Mouse (Mus musculus) heart, embryonic 10.5 days (tissue): ENCODE data around the gene Borcs5. TPM values are rescaled to one million over a fixed set of nuclear protein-coding genes. Genes with fewer than 3 reads are reported as not detected.
"Not testable (repeated sequence)": the region's sequence is repeated elsewhere in the genome, so short reads cannot be mapped to it uniquely, and the experiment has no call there.

Experiments
- DNase-seq: peaks from one replicate; pipeline ENCODE4 v3.0.0-alpha.2; 2017; ENCODE audit warnings: low spot score
- H3K27ac ChIP-seq: fragments of 300-500 bp; sonication (generic); 2 replicates; pipeline ENCODE4 v1.5.1; 2016; ENCODE audit warnings: mild to moderate bottlenecking
- H3K27me3 ChIP-seq: fragments of 300-500 bp; sonication (generic); 2 replicates; pipeline ENCODE4 v1.6.1; 2016; ENCODE audit warnings: mild to moderate bottlenecking; ENCODE audit not compliant: poor library complexity, insufficient read depth, severe bottlenecking
- H3K36me3 ChIP-seq: fragments of 300-500 bp; sonication (generic); 2 replicates; pipeline ENCODE4 v1.6.1; 2016; ENCODE audit warnings: mild to moderate bottlenecking, moderate library complexity
- H3K4me1 ChIP-seq: fragments of 300-500 bp; sonication (generic); 2 replicates; pipeline ENCODE4 v1.6.1; 2016; ENCODE audit warnings: mild to moderate bottlenecking
- H3K4me3 ChIP-seq: fragments of 300-500 bp; sonication (generic); 2 replicates; pipeline ENCODE4 v1.5.1; 2016; ENCODE audit warnings: mild to moderate bottlenecking, moderate library complexity
- H3K9me3 ChIP-seq: fragments of 300-500 bp; sonication (generic); 2 replicates; pipeline ENCODE4 v1.6.1; 2016; ENCODE audit warnings: mild to moderate bottlenecking, moderate library complexity
- WGBS: fragments of 180-500 bp; shearing (Covaris S2); methylation state at CpG from one replicate; pipeline ENCODE4 v1.1.7; 2016; 5-methylcytosine and 5-hydroxymethylcytosine counted together
- polyA plus RNA-seq: library from polyadenylated mRNA; unstranded; fragments of >200 nt; fragmentation: Nextera tagmentation; extraction: Ambion mirVana; gene quantifications from 2 replicates; pipeline ENCODE4 v1.2.1, GENCODE M21; 2016

Borcs5 gene
- polyA plus RNA-seq, 1 experiment from 2014 or later = 16.2 TPM

- H3K4me1 ChIP-seq = peaks cover 15% of the 10 kb centered on the region; the same call in 1 of the 2 replicates
- 67% methylated on average over 5 of the region's 5 CpGs for WGBS
Measured at GRCm38 (mm10) chr6:134664573-134664972, 25.3 kb downstream of the Borcs5 start.

GRCm38 (mm10) chr6:134665817-134666216, 26.5 kb downstream of the Borcs5 start:
- no peaks in the 10 kb centered on the region for H3K36me3 ChIP-seq
- WGBS = 63% methylated on average over 9 of the region's 9 CpGs
- no peaks in the 10 kb centered on the region for H3K27me3 ChIP-seq
- DNase-seq = no peak
- no peak overlapping the region for H3K4me3 ChIP-seq
- no peak overlapping the region for H3K27ac ChIP-seq
- no peaks in the 10 kb centered on the region for H3K9me3 ChIP-seq
- peaks cover 14% of the 10 kb centered on the region; the same call in 1 of the 2 replicates for H3K4me1 ChIP-seq

More at GRCm38 (mm10) chr6:134664573-134664972, 25.3 kb downstream of the Borcs5 start:
- Histone ChIP-seq H3K27ac (no peak overlapping the region), H3K4me3 (no peak overlapping the region), H3K9me3 (no peaks in the 10 kb centered on the region), H3K27me3 (no peaks in the 10 kb centered on the region), H3K36me3 (no peaks in the 10 kb centered on the region)
- no peak for DNase-seq

DNA sequence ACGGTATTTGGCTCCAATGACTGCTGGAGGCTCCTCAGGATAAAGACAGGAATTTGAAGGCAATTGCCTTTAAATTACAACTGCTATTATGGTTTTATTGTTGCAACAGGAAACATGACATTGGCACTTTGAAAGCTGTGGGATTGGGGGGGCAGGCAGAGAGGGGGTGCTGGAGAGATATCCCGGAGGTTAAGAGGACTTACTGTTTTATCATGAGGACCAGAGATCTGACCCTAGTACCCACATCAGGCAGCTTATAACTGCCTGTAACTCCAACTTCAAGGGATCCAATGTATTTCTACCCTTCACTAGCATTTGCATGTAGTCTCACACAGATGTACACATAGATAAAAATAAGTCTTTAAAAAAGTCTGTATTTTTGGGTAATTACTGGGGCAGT, 29.2 kb downstream of the Borcs5 start:
- no peak overlapping the region for H3K4me3 ChIP-seq
- H3K27me3 ChIP-seq = no peaks in the 10 kb centered on the region
- no peaks in the 10 kb centered on the region for H3K36me3 ChIP-seq
- DNase-seq = no peak
- no peaks in the 10 kb centered on the region for H3K9me3 ChIP-seq
- WGBS = 89% methylated on average over 2 of the region's 2 CpGs
- peaks cover 25% of the 10 kb centered on the region; the same call in 1 of the 2 replicates for H3K4me1 ChIP-seq
- H3K27ac ChIP-seq = no peak overlapping the region

DNA sequence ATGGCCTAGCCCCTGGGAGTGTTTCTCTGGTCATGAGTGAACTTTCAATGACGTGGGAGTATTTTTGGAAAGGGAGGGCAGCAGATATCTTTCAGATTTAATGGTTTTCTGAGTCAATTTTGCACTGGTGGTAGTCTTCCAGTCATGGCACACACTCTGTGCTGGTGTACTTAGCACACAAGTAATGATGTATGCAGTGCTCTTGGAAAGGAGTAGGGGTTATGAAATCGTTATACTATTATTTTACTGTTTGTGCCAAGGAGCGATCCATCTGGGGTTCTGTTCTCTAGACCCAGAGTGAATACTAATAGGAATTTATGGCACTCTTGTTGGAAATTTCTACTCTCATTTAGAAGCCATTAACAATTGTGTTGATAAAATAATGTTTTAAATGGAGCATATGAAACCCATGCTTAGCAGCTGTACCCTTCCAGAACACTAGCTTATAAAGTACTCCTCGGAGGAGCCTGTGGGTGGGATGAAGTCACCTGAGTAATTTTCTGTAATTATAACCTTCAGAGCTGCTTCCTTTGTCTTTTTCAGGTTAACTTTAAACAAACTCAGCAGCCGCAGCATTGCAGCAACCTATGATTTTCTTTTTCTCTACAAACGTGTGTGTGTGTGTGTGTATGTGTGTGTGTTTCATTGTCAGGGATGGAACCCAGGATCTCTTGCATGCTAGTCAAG, 30.0 kb downstream of the Borcs5 start:
- peaks cover 25% of the 10 kb centered on the region; the same call in 1 of the 2 replicates for H3K4me1 ChIP-seq
- WGBS = 80% methylated on average over 6 of the region's 6 CpGs
- DNase-seq = no peak

GRCm38 (mm10) chr6:134670881-134671411, 31.6 kb downstream of the Borcs5 start:
- Histone ChIP-seq H3K4me1 (peaks cover 25% of the 10 kb centered on the region; the same call in 1 of the 2 replicates), H3K4me3 (0 out of 2 replicates have a peak overlapping the region, but pooled peaks have one; percentile 18), H3K36me3 (no peaks in the 10 kb centered on the region), H3K27me3 (no peaks in the 10 kb centered on the region), H3K9me3 (no peaks in the 10 kb centered on the region), H3K27ac (peak overlapping the region; percentile 73; the same call in 1 of the 2 replicates)
- no peak for DNase-seq
- WGBS = 28% methylated on average over 4 of the region's 4 CpGs

More for the DNA sequence above, 30.0 kb downstream of the Borcs5 start:
- H3K36me3 ChIP-seq = no peaks in the 10 kb centered on the region
- H3K4me3 ChIP-seq = no peak overlapping the region
- no peak overlapping the region for H3K27ac ChIP-seq
- H3K9me3 ChIP-seq = no peaks in the 10 kb centered on the region
- no peaks in the 10 kb centered on the region for H3K27me3 ChIP-seq

DNA sequence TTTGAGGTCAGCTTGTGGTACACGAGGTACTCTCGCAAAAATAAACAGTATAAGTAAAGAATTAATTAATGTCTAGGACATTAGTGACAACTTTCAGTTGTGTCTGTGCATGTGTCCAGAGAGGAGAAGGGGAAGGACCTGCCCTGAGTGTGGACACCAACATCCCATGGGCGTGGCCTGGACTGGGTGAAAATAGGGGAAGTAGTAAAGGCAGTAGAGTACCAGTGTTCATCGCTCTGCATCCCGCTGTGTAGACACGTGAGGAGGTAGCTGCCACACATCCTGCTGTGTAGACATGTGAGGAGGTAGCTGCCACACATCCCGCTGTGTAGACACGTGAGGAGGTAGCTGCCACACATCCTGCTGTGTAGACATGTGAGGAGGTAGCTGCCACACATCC, 34.4 kb downstream of the Borcs5 start:
- H3K4me3 ChIP-seq, H3K36me3 ChIP-seq, H3K27me3 ChIP-seq, H3K27ac ChIP-seq, H3K9me3 ChIP-seq, DNase-seq: not testable (repeated sequence)
- peaks cover 21% of the 10 kb centered on the region; the same call in 1 of the 2 replicates for H3K4me1 ChIP-seq
- 84% methylated on average over 8 of the region's 8 CpGs for whole genome bisulfite sequencing

DNA sequence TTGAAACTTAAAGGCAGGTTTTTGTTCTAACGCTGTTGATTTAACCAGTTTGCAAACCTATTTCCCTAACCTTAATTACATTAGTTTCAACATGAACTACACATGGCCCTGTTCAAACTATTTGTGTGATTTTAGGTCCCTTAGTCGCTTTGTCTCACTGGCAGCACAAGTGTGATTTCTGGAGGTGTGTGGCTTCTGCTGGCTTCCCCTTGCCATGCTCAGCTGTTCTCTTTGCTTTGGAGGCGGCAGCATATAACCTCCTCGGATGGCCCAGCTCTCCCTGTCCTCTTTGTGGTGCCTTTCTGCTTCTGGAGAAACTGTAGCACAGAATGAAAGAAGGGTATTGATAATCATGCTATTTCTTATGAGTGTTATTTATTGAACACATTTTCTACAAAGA, 38.2 kb downstream of the Borcs5 start:
- 76% methylated on average over 4 of the region's 4 CpGs for WGBS
- H3K4me3 ChIP-seq = no peak overlapping the region
- no peak for DNase-seq
- H3K36me3 ChIP-seq = no peaks in the 10 kb centered on the region
- H3K27me3 ChIP-seq = no peaks in the 10 kb centered on the region
- no peaks in the 10 kb centered on the region for H3K9me3 ChIP-seq
- H3K4me1 ChIP-seq = 0 out of 2 replicates have a peak, but pooled peaks cover under 1% of the 10 kb centered on the region
- no peak overlapping the region for H3K27ac ChIP-seq

- H3K9me3 ChIP-seq = no peaks in the 10 kb centered on the region
- H3K27ac ChIP-seq = no peak overlapping the region
- WGBS = 74% methylated on average over 3 of the region's 3 CpGs
- H3K4me1 ChIP-seq = no peaks in the 10 kb centered on the region
- H3K27me3 ChIP-seq = no peaks in the 10 kb centered on the region
- no peak for DNase-seq
- H3K36me3 ChIP-seq = no peaks in the 10 kb centered on the region
- no peak overlapping the region for H3K4me3 ChIP-seq
Measured at GRCm38 (mm10) chr6:134678037-134678436, 38.7 kb downstream of the Borcs5 start.

DNA sequence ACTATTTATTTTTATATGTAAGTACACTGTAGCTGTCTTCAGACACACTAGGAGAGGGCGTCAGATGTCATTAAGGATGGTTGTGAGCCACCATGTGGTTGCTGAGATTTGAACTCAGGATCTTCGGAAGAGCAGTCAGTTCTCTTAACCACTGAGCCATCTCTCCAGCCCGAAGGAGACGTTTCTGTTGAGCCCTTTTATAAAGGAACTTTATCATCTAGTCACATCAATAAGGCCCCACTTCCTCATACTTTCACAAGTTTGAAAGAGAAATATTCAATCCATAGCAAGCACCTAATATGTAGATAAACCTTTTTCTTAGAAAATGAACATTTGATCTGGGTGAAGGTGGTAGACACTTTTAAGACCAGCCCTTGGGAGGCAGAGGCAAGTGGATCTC, 40.0 kb downstream of the Borcs5 start:
- H3K4me1 ChIP-seq, H3K27me3 ChIP-seq, H3K9me3 ChIP-seq, H3K27ac ChIP-seq, H3K36me3 ChIP-seq, DNase-seq, H3K4me3 ChIP-seq: not testable (repeated sequence)
- WGBS = 80% methylated on average over 4 of the region's 4 CpGs

DNA sequence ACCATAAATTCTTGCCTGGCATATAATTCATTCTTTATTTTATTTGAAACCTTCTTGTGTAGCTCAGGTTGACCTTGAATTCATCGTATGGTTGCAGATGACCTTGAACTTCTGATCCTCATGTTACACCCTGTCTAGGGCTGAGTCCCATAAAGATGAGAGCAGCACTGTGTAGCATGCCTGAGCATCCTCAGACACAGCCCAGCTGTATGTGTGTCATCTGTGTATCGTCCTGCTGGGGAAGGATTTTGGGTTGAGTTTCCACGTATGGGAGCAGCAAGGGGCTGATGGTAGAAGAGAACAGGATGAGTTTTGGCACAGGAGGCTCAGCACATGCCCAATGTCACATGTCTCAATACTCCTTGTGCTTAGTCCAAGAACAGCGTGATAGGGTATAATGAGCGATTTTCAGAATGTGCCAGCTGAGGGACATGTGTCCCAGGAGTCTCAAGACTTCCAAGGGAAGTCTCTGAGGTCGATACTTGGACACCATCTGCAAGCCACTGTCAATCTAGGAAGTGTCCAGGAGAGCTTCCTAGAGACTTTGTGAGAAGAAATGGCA, 45.1 kb downstream of the Borcs5 start:
- no peak for DNase-seq
- Histone ChIP-seq H3K4me3 (no peak overlapping the region), H3K4me1 (no peaks in the 10 kb centered on the region), H3K27ac (no peak overlapping the region), H3K36me3 (no peaks in the 10 kb centered on the region), H3K9me3 (no peaks in the 10 kb centered on the region), H3K27me3 (no peaks in the 10 kb centered on the region)
- 79% methylated on average over 6 of the region's 6 CpGs for WGBS

GRCm38 (mm10) chr6:134685040-134685439, 45.7 kb downstream of the Borcs5 start:
- H3K9me3 ChIP-seq = no peaks in the 10 kb centered on the region
- H3K27ac ChIP-seq = no peak overlapping the region
- DNase-seq = no peak
- no peaks in the 10 kb centered on the region for H3K27me3 ChIP-seq
- H3K4me3 ChIP-seq = no peak overlapping the region
- 72% methylated on average over 2 of the region's 2 CpGs for WGBS
- H3K36me3 ChIP-seq = no peaks in the 10 kb centered on the region
- H3K4me1 ChIP-seq = no peaks in the 10 kb centered on the region

DNA sequence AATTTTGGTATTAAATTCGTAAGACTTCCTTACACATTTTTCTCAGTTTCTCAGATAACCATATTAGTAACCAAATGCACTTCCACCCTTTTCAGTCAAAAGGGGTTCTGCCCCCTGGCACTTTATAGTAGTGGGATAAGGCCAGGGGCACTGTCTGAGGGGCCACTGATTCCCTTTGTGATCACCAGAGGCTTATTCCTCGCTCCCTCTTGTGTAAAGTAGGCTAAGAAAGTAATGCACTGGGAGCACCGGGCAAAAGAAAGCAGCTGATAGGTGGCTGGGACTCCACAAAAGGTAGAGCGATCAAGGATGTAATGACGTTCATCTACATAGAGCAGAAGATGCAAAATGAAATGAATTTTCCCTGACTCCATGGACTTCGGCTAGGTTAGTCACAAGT, 46.2 kb downstream of the Borcs5 start:
- 89% methylated on average over 6 of the region's 6 CpGs for WGBS
- Histone ChIP-seq H3K36me3 (no peaks in the 10 kb centered on the region), H3K27ac (no peak overlapping the region), H3K9me3 (no peaks in the 10 kb centered on the region), H3K4me3 (no peak overlapping the region), H3K4me1 (no peaks in the 10 kb centered on the region), H3K27me3 (no peaks in the 10 kb centered on the region)
- no peak for DNase-seq

DNA sequence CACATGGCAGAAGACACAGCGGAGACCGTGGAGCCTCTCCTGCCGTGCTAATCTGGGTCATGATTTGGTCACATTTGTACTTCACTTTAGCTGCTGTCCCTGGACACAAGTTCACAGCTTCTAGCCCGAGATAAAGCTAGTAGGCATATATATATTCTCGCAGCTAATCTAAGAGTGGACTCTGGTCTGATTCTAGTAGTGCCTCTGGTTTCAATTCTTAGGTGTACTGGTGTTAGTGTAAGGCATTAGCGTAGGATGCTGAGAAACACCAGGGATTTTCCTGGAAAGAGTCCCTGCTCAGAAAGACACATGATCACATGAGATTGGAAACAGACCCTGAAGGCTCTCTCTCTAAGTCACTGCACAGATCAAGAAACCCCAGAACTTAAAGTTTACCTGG, 55.2 kb downstream of the Borcs5 start:
- Histone ChIP-seq H3K36me3 (no peaks in the 10 kb centered on the region), H3K4me3 (no peak overlapping the region), H3K4me1 (no peaks in the 10 kb centered on the region), H3K27me3 (no peaks in the 10 kb centered on the region), H3K9me3 (no peaks in the 10 kb centered on the region), H3K27ac (no peak overlapping the region)
- 75% methylated on average over 6 of the region's 6 CpGs for WGBS
- no peak for DNase-seq
